Mouse (Mus musculus): ENCODE results near the gene Jund. TPM values are rescaled to one million over a fixed set of nuclear protein-coding genes. Genes with fewer than 3 reads are reported as not detected.

Gene Jund
- polyA plus RNA-seq, 1 experiment from 2014 or later = 17.5 TPM

GRCm38 (mm10) chr8:70699834-70700554, 1.2 kb downstream of the Jund start:
- Histone ChIP-seq H3K27ac (ENCODE audit: low read length) (peak overlapping the region; percentile 98), H3K9ac (ENCODE audit: low read depth, low read length) (peak overlapping the region; percentile 98), H3K27me3 (ENCODE audit: control insufficient read depth, insufficient read depth, low read depth, low read length) (no peaks in the 10 kb centered on the region), H3K9me3 (replicated peaks; ENCODE audit: control insufficient read depth, low read length) (no peaks in the 10 kb centered on the region), H3K4me3 (ENCODE audit: low read depth, low read length) (peak overlapping the region; percentile 88), H3K36me3 (ENCODE audit: control insufficient read depth, insufficient read depth) (no peaks in the 10 kb centered on the region), H3K4me1 (ENCODE audit: control insufficient read depth, low read depth, low read length) (peaks cover 46% of the 10 kb centered on the region), H3K4me2 (ENCODE audit: low read depth, low read length) (peak overlapping the region; percentile 99)
- 0% methylated on average over 59 of the region's 59 CpGs for WGBS (ENCODE audit: insufficient replicate concordance)
- ATAC-seq (ENCODE audit: low read depth) = no peak

- under 1% methylated on average over 20 of the region's 20 CpGs for WGBS (ENCODE audit: insufficient replicate concordance)
- Histone ChIP-seq H3K4me1 (ENCODE audit: control insufficient read depth, low read depth, low read length) (peaks cover 40% of the 10 kb centered on the region), H3K36me3 (ENCODE audit: control insufficient read depth, insufficient read depth) (no peaks in the 10 kb centered on the region), H3K9ac (ENCODE audit: low read depth, low read length) (peak overlapping the region; percentile 98), H3K27ac (ENCODE audit: low read length) (peak overlapping the region; percentile 98), H3K9me3 (replicated peaks; ENCODE audit: control insufficient read depth, low read length) (no peaks in the 10 kb centered on the region), H3K4me2 (ENCODE audit: low read depth, low read length) (peak overlapping the region; percentile 99), H3K27me3 (ENCODE audit: control insufficient read depth, insufficient read depth, low read depth, low read length) (no peaks in the 10 kb centered on the region), H3K4me3 (ENCODE audit: low read depth, low read length) (peak overlapping the region; percentile 88)
- ATAC-seq (ENCODE audit: low read depth) = peak; percentile 2
Measured at GRCm38 (mm10) chr8:70700555-70700922, 1.8 kb downstream of the Jund start.

- ATAC-seq (ENCODE audit: low read depth) = no peak
- H3K9ac ChIP-seq (ENCODE audit: low read depth, low read length) = peak overlapping the region; percentile 98
- peak overlapping the region; percentile 88 for H3K4me3 ChIP-seq (ENCODE audit: low read depth, low read length)
Measured at GRCm38 (mm10) chr8:70701048-70701981, 2.6 kb downstream of the Jund start.

GRCm38 (mm10) chr8:70701982-70702841, 3.5 kb downstream of the Jund start:
- H3K27me3 ChIP-seq (ENCODE audit: control insufficient read depth, insufficient read depth, low read depth, low read length) = no peaks in the 10 kb centered on the region
- no peak overlapping the region for H3K4me3 ChIP-seq (ENCODE audit: low read depth, low read length)
- H3K27ac ChIP-seq (ENCODE audit: low read length) = no peak overlapping the region
- WGBS (ENCODE audit: insufficient replicate concordance) = 78% methylated on average over 2 of the region's 2 CpGs
- ATAC-seq (ENCODE audit: low read depth) = no peak
- no peaks in the 10 kb centered on the region for H3K36me3 ChIP-seq (ENCODE audit: control insufficient read depth, insufficient read depth)
- H3K4me2 ChIP-seq (ENCODE audit: low read depth, low read length) = no peak overlapping the region
- H3K4me1 ChIP-seq (ENCODE audit: control insufficient read depth, low read depth, low read length) = peaks cover 23% of the 10 kb centered on the region
- H3K9ac ChIP-seq (ENCODE audit: low read depth, low read length) = no peak overlapping the region
- no peaks in the 10 kb centered on the region for H3K9me3 ChIP-seq (replicated peaks; ENCODE audit: control insufficient read depth, low read length)

More at GRCm38 (mm10) chr8:70701048-70701981, 2.6 kb downstream of the Jund start:
- H3K27me3 ChIP-seq (ENCODE audit: control insufficient read depth, insufficient read depth, low read depth, low read length) = no peaks in the 10 kb centered on the region
- WGBS (ENCODE audit: insufficient replicate concordance) = 54% methylated on average over 10 of the region's 10 CpGs
- H3K36me3 ChIP-seq (ENCODE audit: control insufficient read depth, insufficient read depth) = no peaks in the 10 kb centered on the region
- no peaks in the 10 kb centered on the region for H3K9me3 ChIP-seq (replicated peaks; ENCODE audit: control insufficient read depth, low read length)
- H3K4me1 ChIP-seq (ENCODE audit: control insufficient read depth, low read depth, low read length) = peaks cover 32% of the 10 kb centered on the region
- H3K27ac ChIP-seq (ENCODE audit: low read length) = peak overlapping the region; percentile 98; the same call in 1 of the 2 replicates
- peak overlapping the region; percentile 99 for H3K4me2 ChIP-seq (ENCODE audit: low read depth, low read length)

GRCm38 (mm10) chr8:70702842-70703182, 4.1 kb downstream of the Jund start:
- ATAC-seq (ENCODE audit: low read depth) = no peak
- Histone ChIP-seq H3K27ac (ENCODE audit: low read length) (no peak overlapping the region), H3K4me2 (ENCODE audit: low read depth, low read length) (no peak overlapping the region), H3K27me3 (ENCODE audit: control insufficient read depth, insufficient read depth, low read depth, low read length) (no peaks in the 10 kb centered on the region), H3K36me3 (ENCODE audit: control insufficient read depth, insufficient read depth) (no peaks in the 10 kb centered on the region), H3K4me1 (ENCODE audit: control insufficient read depth, low read depth, low read length) (peaks cover 17% of the 10 kb centered on the region), H3K9me3 (replicated peaks; ENCODE audit: control insufficient read depth, low read length) (no peaks in the 10 kb centered on the region), H3K9ac (ENCODE audit: low read depth, low read length) (no peak overlapping the region), H3K4me3 (ENCODE audit: low read depth, low read length) (no peak overlapping the region)
- 61% methylated on average over 3 of the region's 3 CpGs for WGBS (ENCODE audit: insufficient replicate concordance)

- Histone ChIP-seq H3K9ac (ENCODE audit: low read depth, low read length) (no peak within 1 kb of the TSS), H3K27me3 (ENCODE audit: control insufficient read depth, insufficient read depth, low read depth, low read length) (no peaks in the 10 kb centered on the region), H3K4me2 (ENCODE audit: low read depth, low read length) (no peak within 1 kb of the TSS), H3K9me3 (replicated peaks; ENCODE audit: control insufficient read depth, low read length) (no peaks in the 10 kb centered on the region), H3K4me1 (ENCODE audit: control insufficient read depth, low read depth, low read length) (peaks cover 13% of the 10 kb centered on the region), H3K4me3 (ENCODE audit: low read depth, low read length) (no peak within 1 kb of the TSS), H3K36me3 (ENCODE audit: control insufficient read depth, insufficient read depth) (no peaks in the 10 kb centered on the region), H3K27ac (ENCODE audit: low read length) (no peak within 1 kb of the TSS)
- no peak for ATAC-seq (ENCODE audit: low read depth)
- WGBS (ENCODE audit: insufficient replicate concordance) = 83% methylated on average over 3 of the region's 3 CpGs
Measured at GRCm38 (mm10) chr8:70703287-70703686, 4.5 kb downstream of the Jund start, which contains the start of gene Iqcn. Gene Iqcn, plus strand, starts transcription at chr8:70703457.

- no peak for ATAC-seq (ENCODE audit: low read depth)
- 72% methylated on average over 14 of the region's 14 CpGs for WGBS (ENCODE audit: insufficient replicate concordance)
- no peak overlapping the region for H3K27ac ChIP-seq (ENCODE audit: low read length)
- no peak overlapping the region for H3K4me2 ChIP-seq (ENCODE audit: low read depth, low read length)
- H3K27me3 ChIP-seq (ENCODE audit: control insufficient read depth, insufficient read depth, low read depth, low read length) = no peaks in the 10 kb centered on the region
- no peaks in the 10 kb centered on the region for H3K9me3 ChIP-seq (replicated peaks; ENCODE audit: control insufficient read depth, low read length)
- H3K9ac ChIP-seq (ENCODE audit: low read depth, low read length) = no peak overlapping the region
- no peaks in the 10 kb centered on the region for H3K36me3 ChIP-seq (ENCODE audit: control insufficient read depth, insufficient read depth)
- H3K4me1 ChIP-seq (ENCODE audit: control insufficient read depth, low read depth, low read length) = no peaks in the 10 kb centered on the region
- H3K4me3 ChIP-seq (ENCODE audit: low read depth, low read length) = no peak overlapping the region
Measured at GRCm38 (mm10) chr8:70708281-70708680, 9.5 kb downstream of the Jund start.

GRCm38 (mm10) chr8:70709794-70710193, 11.0 kb downstream of the Jund start:
- no peak overlapping the region for H3K4me2 ChIP-seq (ENCODE audit: low read depth, low read length)
- no peaks in the 10 kb centered on the region for H3K9me3 ChIP-seq (replicated peaks; ENCODE audit: control insufficient read depth, low read length)
- H3K36me3 ChIP-seq (ENCODE audit: control insufficient read depth, insufficient read depth) = no peaks in the 10 kb centered on the region
- H3K27me3 ChIP-seq (ENCODE audit: control insufficient read depth, insufficient read depth, low read depth, low read length) = no peaks in the 10 kb centered on the region
- no peak overlapping the region for H3K27ac ChIP-seq (ENCODE audit: low read length)
- WGBS (ENCODE audit: insufficient replicate concordance) = 75% methylated on average over 9 of the region's 9 CpGs
- no peak for ATAC-seq (ENCODE audit: low read depth)
- H3K9ac ChIP-seq (ENCODE audit: low read depth, low read length) = no peak overlapping the region
- H3K4me1 ChIP-seq (ENCODE audit: control insufficient read depth, low read depth, low read length) = no peaks in the 10 kb centered on the region
- H3K4me3 ChIP-seq (ENCODE audit: low read depth, low read length) = no peak overlapping the region
